Mouse (Mus musculus) lung, embryonic 15.5 days (tissue): ENCODE results near the gene Phactr2. TPM values are rescaled to one million over a fixed set of nuclear protein-coding genes. Genes with fewer than 3 reads are reported as not detected.

Experiments
- ATAC-seq: fragments of 200-750 bp; cut with Nextera tagmentation; 2 replicates; pipeline ENCODE4 v1.8.0; 2017; ENCODE audit warnings: moderate number of reproducible peaks, borderline replicate concordance; ENCODE audit not compliant: low FRiP score, low TSS enrichment; ENCODE audit errors: extremely low read depth
- H3K27ac ChIP-seq: fragments of 300-500 bp; sonication (generic); 2 replicates; pipeline ENCODE4 v1.5.1; 2015; ENCODE audit warnings: moderate library complexity, mild to moderate bottlenecking, inconsistent platforms
- H3K27me3 ChIP-seq: fragments of 300-500 bp; sonication (generic); 2 replicates; pipeline ENCODE4 v1.6.1; 2015; ENCODE audit warnings: inconsistent platforms
- H3K36me3 ChIP-seq: fragments of 300-500 bp; sonication (generic); 2 replicates; pipeline ENCODE4 v1.6.1; 2015; ENCODE audit warnings: inconsistent platforms
- H3K4me1 ChIP-seq: fragments of 300-500 bp; sonication (generic); 2 replicates; pipeline ENCODE4 v1.6.1; 2015; ENCODE audit warnings: inconsistent platforms
- H3K4me2 ChIP-seq: fragments of 300-500 bp; sonication (generic); 2 replicates; pipeline ENCODE4 v1.6.1; 2015; ENCODE audit warnings: inconsistent platforms, mild to moderate bottlenecking, moderate library complexity
- H3K4me3 ChIP-seq: fragments of 300-500 bp; sonication (generic); 2 replicates; pipeline ENCODE4 v1.5.1; 2015; ENCODE audit warnings: mild to moderate bottlenecking, inconsistent platforms
- H3K9ac ChIP-seq: fragments of 300-500 bp; sonication (generic); 2 replicates; pipeline ENCODE4 v1.6.1; 2015; ENCODE audit warnings: inconsistent platforms
- H3K9me3 ChIP-seq: fragments of 300-500 bp; sonication (generic); 2 replicates; pipeline ENCODE4 v1.6.1; 2016; ENCODE audit warnings: inconsistent platforms
- WGBS: fragments of 180-500 bp; shearing (Covaris S2); methylation state at CpG from one replicate; pipeline ENCODE4 v1.1.7; 2015; 5-methylcytosine and 5-hydroxymethylcytosine counted together
- polyA plus RNA-seq: library from polyadenylated mRNA; unstranded; fragments of >200 nt; fragmentation: Nextera tagmentation; extraction: Ambion mirVana; gene quantifications from 2 replicates; pipeline ENCODE4 v1.2.1, GENCODE M21; 2015

Phactr2 gene
- polyA plus RNA-seq, 1 experiment from 2014 or later, result 33.7 TPM

DNA sequence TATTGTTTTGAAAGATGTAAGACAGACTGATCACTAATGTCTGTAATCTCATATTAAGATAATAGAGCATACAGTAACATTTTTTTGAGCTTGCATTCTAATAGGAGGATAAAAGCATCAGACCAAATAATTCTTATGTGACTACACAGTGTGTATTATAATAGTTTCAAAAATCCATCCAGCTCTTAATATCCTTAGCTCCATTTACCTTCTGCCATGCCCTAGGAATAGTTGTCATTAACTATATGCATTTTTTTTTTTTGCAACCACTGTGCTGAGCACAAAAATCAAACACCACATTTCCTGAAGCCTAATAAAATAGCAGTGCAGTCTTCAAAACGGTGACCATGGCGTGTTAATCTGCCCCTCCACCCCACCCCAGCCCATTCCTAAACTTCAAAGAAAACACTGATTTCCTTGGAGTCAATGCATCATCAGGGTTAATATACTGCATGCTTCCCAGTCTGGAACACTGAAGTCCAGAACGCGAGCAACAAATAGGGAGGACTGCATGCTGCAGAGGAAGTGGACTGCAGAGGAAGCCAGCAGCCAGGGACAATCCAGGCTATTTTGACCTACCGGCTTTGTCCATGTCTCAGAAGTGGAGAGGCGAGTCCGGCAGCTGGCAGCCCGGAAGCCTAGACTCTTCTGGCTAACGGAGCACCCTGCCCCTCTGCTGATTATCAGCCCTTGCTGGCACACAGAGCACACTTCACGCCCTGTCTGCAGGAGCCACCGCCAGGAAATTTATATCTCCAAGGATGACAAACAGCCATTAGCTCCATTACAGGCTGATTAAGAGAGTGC, 85.9 kb downstream of the Phactr2 start:
- Histone ChIP-seq H3K36me3 (no peaks in the 10 kb centered on the region), H3K27me3 (no peaks in the 10 kb centered on the region), H3K9ac (peak overlapping the region; percentile 18; the same call in 1 of the 2 replicates), H3K9me3 (no peaks in the 10 kb centered on the region), H3K4me1 (peaks cover 8% of the 10 kb centered on the region), H3K4me2 (peak overlapping the region; percentile 52), H3K27ac (peak overlapping the region; percentile 62), H3K4me3 (peak overlapping the region; percentile 25)
- ATAC-seq, result peak; percentile 80
- WGBS, result 1% methylated on average over 11 of the region's 11 CpGs

DNA sequence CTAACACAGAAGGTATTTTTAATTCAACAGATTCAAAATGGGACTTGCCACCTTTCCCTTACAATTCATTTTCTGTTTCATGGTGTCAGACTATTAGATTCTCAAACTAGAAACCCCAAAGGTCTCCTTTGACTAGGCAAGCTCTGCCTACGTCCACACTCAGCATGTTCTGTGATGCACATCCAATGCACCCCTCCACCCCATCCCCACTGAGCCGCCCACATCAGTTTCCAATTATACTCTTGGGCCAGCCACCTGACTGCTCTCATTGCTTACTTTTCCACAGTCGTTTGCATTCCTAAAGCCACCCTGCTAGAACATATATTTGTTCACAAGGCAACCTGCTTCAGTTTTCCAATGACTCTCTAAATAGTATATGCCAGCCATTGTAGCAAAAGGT, 89.3 kb downstream of the Phactr2 start:
- WGBS, result 66% methylated on average over 3 of the region's 3 CpGs
- peaks cover 8% of the 10 kb centered on the region for H3K4me1 ChIP-seq
- no peak for ATAC-seq

DNA sequence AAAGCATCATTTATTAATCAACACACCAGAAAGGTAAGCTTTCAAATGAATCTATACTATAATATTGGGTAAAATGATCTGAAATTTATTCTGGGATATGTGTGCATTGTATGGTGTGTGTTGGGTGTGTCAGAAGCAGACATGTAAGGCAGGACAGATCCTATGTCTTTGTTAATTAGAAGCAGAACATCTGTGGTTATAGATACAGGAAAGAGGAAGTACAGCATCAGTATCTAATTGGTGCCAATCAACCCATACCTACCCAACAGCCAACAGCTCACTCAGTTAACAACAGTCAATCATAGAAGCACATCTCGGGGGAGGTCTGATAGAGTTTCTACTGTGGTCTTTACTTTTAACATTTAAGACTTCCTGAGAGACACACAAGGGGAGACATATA, 96.3 kb downstream of the Phactr2 start:
- H3K36me3 ChIP-seq, result no peaks in the 10 kb centered on the region
- no peak overlapping the region for H3K27ac ChIP-seq
- no peak for ATAC-seq
- H3K27me3 ChIP-seq, result no peaks in the 10 kb centered on the region
- H3K4me2 ChIP-seq, result no peak overlapping the region
- H3K9ac ChIP-seq, result no peak overlapping the region
- 85% methylated on average over 1 of the region's 1 CpGs for WGBS
- H3K4me3 ChIP-seq, result no peak overlapping the region
- no peaks in the 10 kb centered on the region for H3K9me3 ChIP-seq
- H3K4me1 ChIP-seq, result peaks cover 25% of the 10 kb centered on the region

More for the DNA sequence above, 89.3 kb downstream of the Phactr2 start:
- H3K27me3 ChIP-seq, result no peaks in the 10 kb centered on the region
- no peak overlapping the region for H3K4me3 ChIP-seq
- no peaks in the 10 kb centered on the region for H3K9me3 ChIP-seq
- no peaks in the 10 kb centered on the region for H3K36me3 ChIP-seq
- no peak overlapping the region for H3K9ac ChIP-seq
- no peak overlapping the region for H3K27ac ChIP-seq
- no peak overlapping the region for H3K4me2 ChIP-seq

DNA sequence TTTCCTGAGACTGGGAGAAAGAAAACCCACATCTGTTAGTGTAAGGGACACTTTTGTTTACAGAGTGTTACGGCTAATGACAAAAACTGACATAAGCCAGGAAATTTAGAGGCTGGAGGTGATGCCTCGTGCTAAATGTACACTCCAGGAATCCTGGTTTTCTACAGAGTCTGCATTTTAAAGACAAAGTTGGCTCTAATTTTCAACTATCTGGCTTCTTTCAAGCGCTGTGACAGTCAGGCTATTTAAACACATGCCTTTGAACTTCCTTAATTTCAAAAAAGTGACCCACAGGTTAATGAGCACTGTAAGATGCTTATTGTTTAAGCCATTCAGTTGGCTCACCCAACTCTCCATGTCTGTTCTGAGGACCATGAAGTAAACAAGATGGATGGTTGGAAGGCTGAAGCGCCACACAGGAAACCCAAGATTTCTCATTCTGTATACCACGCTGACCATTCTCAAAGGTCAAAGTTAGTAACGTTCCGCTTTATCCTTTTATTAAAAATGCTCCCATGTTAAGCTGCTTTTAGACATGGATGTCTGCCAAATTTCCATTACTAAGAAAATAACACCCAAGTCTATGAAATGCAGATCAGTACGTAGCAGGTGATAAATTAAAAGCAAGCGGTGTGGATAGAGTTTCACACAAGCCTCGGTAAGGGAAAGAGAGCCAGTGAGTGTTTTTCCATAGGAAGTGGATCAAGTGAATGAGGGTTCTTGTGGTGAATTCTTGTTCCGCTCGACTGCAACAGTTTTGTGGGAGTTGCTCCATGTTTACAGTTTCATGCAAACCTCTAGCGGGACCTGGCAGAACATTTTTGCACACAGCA, 97.6 kb downstream of the Phactr2 start:
- peak overlapping the region; percentile 66 for H3K27ac ChIP-seq
- H3K4me3 ChIP-seq, result no peak overlapping the region
- no peak overlapping the region for H3K9ac ChIP-seq
- H3K36me3 ChIP-seq, result no peaks in the 10 kb centered on the region
- WGBS, result 36% methylated on average over 13 of the region's 13 CpGs
- H3K9me3 ChIP-seq, result no peaks in the 10 kb centered on the region
- ATAC-seq, result peak; percentile 73
- no peak overlapping the region for H3K4me2 ChIP-seq
- H3K27me3 ChIP-seq, result no peaks in the 10 kb centered on the region
- H3K4me1 ChIP-seq, result peaks cover 25% of the 10 kb centered on the region

DNA sequence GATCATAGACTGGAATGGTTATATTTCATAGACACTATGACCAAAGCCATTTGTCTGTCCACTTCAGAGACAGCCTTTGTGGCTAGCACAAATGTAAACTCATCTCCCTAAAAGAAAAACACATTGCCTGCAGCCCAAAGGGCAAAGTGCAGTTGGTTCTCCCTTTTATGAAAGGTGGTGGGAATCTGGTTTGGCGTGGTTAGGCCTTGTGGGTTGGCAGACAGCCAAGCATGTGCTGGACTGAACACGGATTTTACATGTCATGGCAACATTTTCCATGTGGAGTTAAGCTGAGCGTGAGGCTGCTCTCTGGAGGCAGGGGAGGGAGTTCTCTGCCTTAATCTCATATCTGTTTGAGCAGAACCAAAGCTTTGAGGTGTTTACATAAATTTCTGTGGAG, 98.4 kb downstream of the Phactr2 start:
- Histone ChIP-seq H3K9ac (no peak overlapping the region), H3K36me3 (no peaks in the 10 kb centered on the region), H3K27me3 (no peaks in the 10 kb centered on the region), H3K4me1 (peaks cover 25% of the 10 kb centered on the region), H3K9me3 (no peaks in the 10 kb centered on the region), H3K4me2 (no peak overlapping the region), H3K27ac (peak overlapping the region; percentile 66), H3K4me3 (no peak overlapping the region)
- ATAC-seq, result peak; percentile 66; the same call in 1 of the 2 replicates
- 12% methylated on average over 3 of the region's 3 CpGs for WGBS

DNA sequence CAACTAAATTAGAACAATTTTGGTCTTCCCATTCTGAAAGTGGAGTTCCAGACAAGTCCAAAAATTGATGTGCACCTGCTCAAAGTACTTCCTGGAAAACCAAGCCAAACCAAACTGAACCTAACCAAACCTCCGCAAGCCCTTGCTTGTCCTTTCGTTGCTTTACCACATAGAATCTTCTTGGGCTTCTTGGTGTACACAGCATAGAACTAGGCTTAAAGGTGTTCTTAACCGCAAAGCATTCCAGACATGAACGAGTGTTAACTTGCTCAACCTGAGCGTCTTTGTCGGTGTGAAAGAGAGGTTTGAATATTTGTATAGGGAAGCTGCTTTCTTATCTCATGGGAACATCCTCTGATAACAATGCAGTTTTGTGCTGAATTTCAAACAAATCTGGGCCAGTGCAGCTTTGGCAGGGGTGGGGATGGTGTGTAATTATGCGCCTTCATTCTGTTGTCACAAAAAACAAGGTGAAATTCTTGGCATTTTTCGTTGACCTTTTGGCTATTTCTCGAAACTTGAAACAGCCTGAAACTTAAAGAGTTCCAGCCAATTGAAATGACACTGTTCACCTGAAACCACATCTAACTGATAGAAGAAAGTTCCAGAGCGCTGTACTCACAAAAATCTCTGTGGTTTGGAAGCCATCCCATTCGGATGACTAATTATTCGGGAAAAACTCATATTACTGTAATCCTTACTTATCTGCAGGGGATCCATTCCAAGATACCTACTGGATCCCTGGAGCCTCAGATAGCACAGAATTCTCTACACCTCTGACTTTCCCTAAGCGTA, 104.4 kb downstream of the Phactr2 start:
- no peak overlapping the region for H3K4me3 ChIP-seq
- ATAC-seq, result no peak
- H3K36me3 ChIP-seq, result no peaks in the 10 kb centered on the region
- WGBS, result 59% methylated on average over 13 of the region's 13 CpGs
- no peaks in the 10 kb centered on the region; the same call in 1 of the 2 replicates for H3K9me3 ChIP-seq
- H3K4me1 ChIP-seq, result no peaks in the 10 kb centered on the region
- no peak overlapping the region for H3K4me2 ChIP-seq
- no peak overlapping the region for H3K27ac ChIP-seq
- H3K27me3 ChIP-seq, result no peaks in the 10 kb centered on the region
- no peak overlapping the region for H3K9ac ChIP-seq

DNA sequence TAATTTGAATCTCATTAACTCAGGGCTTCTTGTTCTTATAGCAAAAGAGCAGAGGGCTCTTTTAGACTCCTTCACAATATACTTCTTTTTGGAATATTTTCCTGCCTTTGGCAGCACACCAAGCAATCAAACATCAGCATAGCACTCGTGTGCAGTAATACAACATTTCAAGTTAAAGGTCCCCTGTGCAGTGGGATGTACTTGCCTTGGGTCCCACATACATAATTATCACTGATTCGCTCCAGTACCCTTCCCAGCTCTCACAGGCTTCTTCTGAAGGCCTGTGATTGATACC, 110.0 kb downstream of the Phactr2 start:
- H3K9ac ChIP-seq, result no peak overlapping the region
- no peak overlapping the region for H3K4me3 ChIP-seq
- no peaks in the 10 kb centered on the region for H3K36me3 ChIP-seq
- H3K9me3 ChIP-seq, result no peaks in the 10 kb centered on the region; the same call in 1 of the 2 replicates
- 38% methylated on average over 2 of the region's 2 CpGs for WGBS
- peaks cover 6% of the 10 kb centered on the region; the same call in 1 of the 2 replicates for H3K4me1 ChIP-seq
- 0 out of 2 replicates have a peak, but pooled peaks have one; percentile 15 for ATAC-seq
- H3K27ac ChIP-seq, result peak overlapping the region; percentile 81
- no peaks in the 10 kb centered on the region for H3K27me3 ChIP-seq
- H3K4me2 ChIP-seq, result no peak overlapping the region

DNA sequence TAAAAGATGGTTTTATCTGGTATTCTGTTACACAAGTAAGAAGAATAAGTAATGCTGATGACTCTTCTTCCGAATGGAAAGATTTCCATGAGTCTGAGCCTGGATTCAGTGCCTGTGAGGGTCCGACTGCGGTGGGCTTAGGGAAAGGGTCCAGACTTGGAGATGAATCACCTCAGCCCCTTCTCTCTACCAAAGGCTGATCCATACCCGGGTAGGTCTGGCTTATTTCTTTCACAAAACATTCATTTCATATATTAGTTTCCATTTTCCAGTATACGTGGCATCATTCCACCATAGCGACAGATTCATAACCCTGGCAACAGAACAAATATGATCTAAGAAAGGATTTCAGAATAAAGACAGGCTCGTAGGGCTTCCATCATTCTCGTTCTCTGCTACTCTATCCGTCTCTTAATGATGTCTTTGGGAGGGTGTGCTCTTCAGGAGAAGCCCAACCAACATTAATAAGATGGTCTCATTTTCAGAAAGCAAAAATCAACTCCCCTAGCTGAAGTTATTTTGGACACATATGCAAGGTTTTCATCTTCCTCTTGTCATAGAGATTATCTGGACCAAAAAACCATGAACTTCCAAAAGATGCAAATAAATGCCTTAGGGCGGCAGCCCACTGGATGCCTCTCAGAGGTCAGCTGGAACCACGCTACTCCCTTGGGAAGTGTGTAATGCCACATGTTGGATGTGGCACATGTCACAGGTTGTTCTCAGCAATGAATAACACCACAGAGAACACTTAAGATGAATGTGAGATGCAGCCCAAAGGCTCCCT, 110.5 kb downstream of the Phactr2 start:
- WGBS, result 52% methylated on average over 11 of the region's 11 CpGs
- Histone ChIP-seq H3K36me3 (no peaks in the 10 kb centered on the region), H3K4me3 (no peak overlapping the region), H3K27ac (peak overlapping the region; percentile 81), H3K27me3 (no peaks in the 10 kb centered on the region), H3K4me2 (no peak overlapping the region), H3K9ac (no peak overlapping the region), H3K4me1 (peaks cover 10% of the 10 kb centered on the region; the same call in 1 of the 2 replicates), H3K9me3 (no peaks in the 10 kb centered on the region; the same call in 1 of the 2 replicates)
- peak; percentile 72; the same call in 1 of the 2 replicates for ATAC-seq

DNA sequence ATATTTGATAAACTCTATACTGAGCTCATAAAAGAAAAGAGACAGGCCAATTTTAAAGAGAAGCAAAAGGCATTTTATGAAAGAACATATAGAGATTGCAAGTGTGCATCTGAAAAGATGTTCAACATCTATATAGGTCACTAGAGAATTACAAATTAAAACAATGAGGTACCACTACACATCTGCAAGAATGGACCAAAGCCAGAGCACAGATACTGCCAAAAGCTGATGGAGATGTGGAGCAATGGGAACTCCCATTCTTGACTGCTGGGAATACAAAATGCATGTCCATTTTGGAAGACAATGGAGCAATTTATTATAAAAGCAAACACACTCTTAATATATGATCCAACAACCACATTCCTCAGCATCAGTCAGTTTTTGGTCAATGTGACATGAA, 113.3 kb downstream of the Phactr2 start:
- Histone ChIP-seq H3K4me2 (no peak overlapping the region), H3K4me3 (no peak overlapping the region), H3K36me3 (no peaks in the 10 kb centered on the region), H3K27ac (no peak overlapping the region), H3K9me3 (no peaks in the 10 kb centered on the region; the same call in 1 of the 2 replicates), H3K9ac (no peak overlapping the region), H3K27me3 (no peaks in the 10 kb centered on the region), H3K4me1 (peaks cover 12% of the 10 kb centered on the region; the same call in 1 of the 2 replicates)
- no peak for ATAC-seq

DNA sequence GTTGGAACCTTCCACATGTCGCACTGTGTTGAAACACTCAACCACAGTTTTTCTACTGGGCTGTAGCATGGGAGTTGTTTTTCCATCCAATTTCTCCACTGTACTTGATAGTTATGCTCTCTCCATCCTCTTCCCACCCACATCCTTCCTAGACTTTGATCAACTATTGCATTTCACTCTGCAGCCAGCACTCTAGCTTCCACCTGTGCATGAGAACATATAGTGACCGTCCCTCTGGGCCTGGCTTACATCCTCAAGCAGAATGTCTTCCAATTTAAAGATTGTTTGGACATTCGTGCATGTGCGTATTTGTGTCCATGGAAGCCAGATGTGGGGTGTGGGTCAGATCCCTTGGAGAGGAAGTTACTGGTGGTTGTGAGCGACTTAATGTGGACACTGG, 114.4 kb downstream of the Phactr2 start:
- Histone ChIP-seq H3K4me3 (no peak overlapping the region), H3K9ac (no peak overlapping the region), H3K9me3 (no peaks in the 10 kb centered on the region; the same call in 1 of the 2 replicates), H3K4me1 (peaks cover 12% of the 10 kb centered on the region; the same call in 1 of the 2 replicates), H3K27me3 (no peaks in the 10 kb centered on the region), H3K27ac (no peak overlapping the region), H3K4me2 (no peak overlapping the region), H3K36me3 (no peaks in the 10 kb centered on the region)
- 84% methylated on average over 5 of the region's 5 CpGs for WGBS
- ATAC-seq, result no peak

DNA sequence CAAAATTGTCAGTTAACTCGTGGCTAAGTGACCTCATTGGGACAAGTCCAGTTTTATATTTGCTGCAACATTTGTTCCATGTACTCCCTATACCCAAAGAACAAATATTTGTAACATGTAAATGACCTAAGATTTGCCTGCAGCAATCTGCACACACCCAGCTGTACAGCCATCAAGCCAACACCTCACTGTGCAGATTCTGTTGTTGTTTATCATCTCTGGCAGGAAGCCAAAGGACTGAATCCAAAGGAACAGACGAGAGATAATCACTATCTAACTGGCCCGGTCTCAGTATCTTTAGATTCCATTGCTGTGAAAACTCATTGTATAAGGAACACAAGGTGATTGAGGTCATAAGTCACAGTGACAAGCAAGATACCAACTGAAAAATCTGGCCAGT, 115.5 kb downstream of the Phactr2 start:
- H3K4me1 ChIP-seq, result peaks cover 8% of the 10 kb centered on the region; the same call in 1 of the 2 replicates
- H3K36me3 ChIP-seq, result no peaks in the 10 kb centered on the region
- WGBS, result 17% methylated on average over 3 of the region's 3 CpGs
- no peaks in the 10 kb centered on the region for H3K9me3 ChIP-seq
- H3K27ac ChIP-seq, result no peak overlapping the region
- H3K9ac ChIP-seq, result no peak overlapping the region
- no peaks in the 10 kb centered on the region for H3K27me3 ChIP-seq
- H3K4me2 ChIP-seq, result no peak overlapping the region
- H3K4me3 ChIP-seq, result no peak overlapping the region
- ATAC-seq, result peak; percentile 72; the same call in 1 of the 2 replicates
